Mouse (Mus musculus): ENCODE data around the gene Plaur.

GRCm38 (mm10) chr7:24500929-24501328, 38.6 kb downstream of the Plaur start:
- TF ChIP-seq POLR2A (IDR thresholded peaks at IDR 0.05; ENCODE audit: insufficient read depth, low read length) (no peak), CTCF (IDR thresholded peaks at IDR 0.05; ENCODE audit: low read depth, low read length) (peak; percentile 64), EP300 (IDR thresholded peaks at IDR 0.05; ENCODE audit: insufficient read depth, low read depth, low read length) (no peak)
